Mouse (Mus musculus) forelimb bud, embryonic 11.5 days (tissue): ENCODE measurements at regions not wholly inside any gene's neighbourhood (a gene's known extent, or its start where the extent isn't known, plus 50 kb on each side); places are given as distances from the start of the nearest gene placed in this dataset.
A peak's percentile ranks its signal among the peaks of the same experiment; 100 is the strongest.
"Not testable (repeated sequence)": the region's sequence is repeated elsewhere in the genome, so short reads cannot be mapped to it uniquely, and the experiment has no call there.

Source experiments
- DNase-seq: peaks from one replicate; pipeline ENCODE4 v3.0.0-alpha.2; 2012; ENCODE audit warnings: low read depth, low spot score

GRCm38 (mm10) chr12:33496306-33496705 is 66.9 kb downstream of the Twistnb start:
- DNase-seq: no peak

DNA sequence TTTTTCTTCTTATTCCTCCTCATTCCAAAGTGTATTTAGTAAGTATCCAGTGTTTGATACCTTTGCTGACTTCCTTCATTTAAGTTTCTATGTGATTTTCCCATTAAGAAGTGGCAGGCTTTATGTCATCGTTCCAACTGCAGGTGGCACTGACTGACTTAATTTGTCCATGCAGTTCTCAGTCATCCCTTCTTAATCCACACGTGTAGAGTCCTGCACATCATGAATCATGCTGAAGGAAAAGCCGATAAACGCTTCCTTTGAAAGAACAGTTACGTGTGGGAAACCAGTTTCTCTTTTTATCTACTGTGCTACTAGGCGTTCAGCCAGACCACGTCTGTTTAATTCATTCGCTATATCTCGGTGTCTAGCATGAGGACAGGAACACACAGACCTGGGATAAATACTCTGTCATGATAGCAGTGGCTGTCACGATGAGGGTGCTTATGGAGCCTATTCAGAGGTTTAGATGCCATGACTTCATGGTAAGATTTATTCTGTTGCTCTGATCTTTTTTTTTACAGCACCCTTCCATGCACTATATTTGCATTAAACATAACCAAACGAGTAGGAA is 68.0 kb downstream of the Twistnb start:
- DNase-seq: peak; percentile 10

GRCm38 (mm10) chr12:33541566-33541965 is 112.1 kb downstream of the Twistnb start:
- DNase-seq: no peak

DNA sequence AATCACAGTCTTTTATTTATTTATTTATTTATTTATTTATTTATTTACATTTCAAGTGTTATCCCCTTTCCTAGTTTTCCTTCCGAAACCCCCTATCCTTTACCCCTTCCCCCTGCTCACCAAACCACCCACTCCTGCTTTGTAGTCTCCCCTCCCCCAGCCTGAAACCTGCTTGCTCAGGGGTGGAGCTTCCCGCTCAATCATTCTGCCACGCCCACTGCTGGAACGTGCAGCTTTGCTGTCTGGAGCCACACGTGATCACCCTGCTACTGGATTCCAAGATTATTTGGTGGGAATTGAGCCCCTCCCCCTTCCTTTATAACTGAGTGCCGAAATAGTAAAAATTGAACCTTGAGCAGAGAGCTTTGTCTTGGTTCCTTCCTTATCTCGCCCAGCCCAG is 122.2 kb downstream of the Twistnb start:
- DNase-seq: not testable (repeated sequence)

GRCm38 (mm10) chr12:33552231-33552630 is 122.8 kb downstream of the Twistnb start:
- DNase-seq: no peak

GRCm38 (mm10) chr12:33552651-33553050 is 123.2 kb downstream of the Twistnb start:
- DNase-seq: no peak

DNA sequence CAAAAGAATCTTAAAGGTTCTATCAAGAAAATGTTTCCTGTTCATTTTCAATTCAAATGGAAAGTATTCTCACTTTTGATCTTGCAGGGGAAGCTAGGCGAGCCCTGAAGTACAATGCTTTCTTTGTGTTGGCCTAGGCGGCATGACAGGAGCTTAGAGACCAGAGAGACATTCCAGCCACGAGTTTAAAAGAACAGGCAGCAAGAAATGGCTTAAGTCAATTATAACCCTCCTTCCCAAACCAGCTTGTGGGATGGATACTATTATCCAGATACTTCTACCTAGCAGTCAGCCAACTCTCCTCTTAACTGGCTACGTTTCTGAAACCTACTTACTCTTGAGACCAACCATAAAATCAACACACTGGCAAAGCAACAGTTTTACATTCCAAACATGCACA is 124.3 kb downstream of the Twistnb start:
- DNase-seq: peak; percentile 55

- no peak for DNase-seq
These were observed 131.7 kb downstream of the Twistnb start for GRCm38 (mm10) chr12:33561141-33561540.

DNA sequence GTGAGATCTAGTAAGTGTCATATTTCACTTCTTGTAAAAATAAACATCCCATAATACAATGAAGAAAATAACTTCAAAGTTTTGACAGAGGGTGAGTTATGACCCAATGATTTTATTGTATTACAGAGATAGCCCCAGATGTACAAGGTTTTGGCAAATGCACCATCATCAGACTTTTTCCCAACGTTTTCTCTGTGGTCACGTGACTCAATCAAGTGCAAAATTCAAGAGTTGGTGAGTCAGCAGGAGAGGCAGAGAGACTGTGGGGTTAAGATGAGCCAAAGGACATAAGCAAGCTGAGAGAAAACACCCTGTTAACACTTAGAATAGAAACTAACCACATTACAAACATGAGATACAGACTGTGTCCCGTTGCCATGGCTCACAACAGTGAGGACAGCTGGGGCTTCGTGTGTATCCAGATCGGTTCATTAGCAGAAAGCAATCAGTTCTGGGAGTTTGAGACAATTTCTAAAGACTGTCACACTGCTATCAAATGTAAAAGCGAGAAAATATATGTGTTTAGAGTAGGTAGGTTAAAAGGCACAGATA is 148.5 kb downstream of the Twistnb start:
- no peak for DNase-seq

DNA sequence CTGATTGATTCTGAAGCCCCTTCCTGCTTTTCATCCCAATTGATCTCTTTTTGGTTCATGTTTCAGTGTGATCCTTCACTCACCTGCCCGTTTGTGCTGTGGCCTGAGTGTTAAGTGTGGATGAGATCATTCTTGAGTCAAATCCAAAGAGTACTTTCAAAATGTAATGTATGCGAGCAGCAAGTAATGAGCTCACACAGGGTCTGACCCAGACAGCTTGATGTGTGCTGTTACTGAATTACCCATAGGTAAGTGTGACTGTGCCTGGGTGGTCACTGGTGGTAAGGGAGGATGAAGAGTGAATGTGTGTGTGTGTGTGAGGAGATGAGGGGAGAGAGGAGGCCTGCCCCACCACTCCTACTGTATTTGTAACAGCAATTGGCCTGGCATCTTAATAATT is 151.4 kb downstream of the Twistnb start:
- DNase-seq: no peak

- no peak for DNase-seq
These were observed 161.6 kb downstream of the Twistnb start for GRCm38 (mm10) chr12:33591031-33591430.

- peak; percentile 63 for DNase-seq
These were observed 163.0 kb downstream of the Twistnb start for GRCm38 (mm10) chr12:33592431-33592911.

DNA sequence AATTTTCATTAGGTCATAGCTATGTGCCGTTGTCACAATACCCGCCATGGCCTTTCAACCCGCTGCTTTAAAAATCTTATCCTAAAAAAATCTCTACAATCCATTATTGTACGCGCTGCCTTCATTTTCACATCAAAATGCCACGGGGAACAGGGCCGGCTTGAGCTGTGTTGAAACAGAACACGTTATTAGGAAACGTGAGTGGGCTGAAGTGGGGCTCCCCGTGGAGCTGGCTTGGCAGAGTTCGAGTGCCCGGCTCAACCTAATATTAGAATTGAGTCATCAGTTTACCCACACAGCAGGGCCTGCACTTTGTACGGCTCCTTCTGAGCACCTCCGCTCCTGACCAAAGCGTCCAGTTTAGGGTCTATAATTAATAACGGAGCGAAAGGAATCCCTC is 163.5 kb downstream of the Twistnb start:
- no peak for DNase-seq

- DNase-seq: peak; percentile 53
These were observed 164.2 kb downstream of the Twistnb start for GRCm38 (mm10) chr12:33593685-33594084.

DNA sequence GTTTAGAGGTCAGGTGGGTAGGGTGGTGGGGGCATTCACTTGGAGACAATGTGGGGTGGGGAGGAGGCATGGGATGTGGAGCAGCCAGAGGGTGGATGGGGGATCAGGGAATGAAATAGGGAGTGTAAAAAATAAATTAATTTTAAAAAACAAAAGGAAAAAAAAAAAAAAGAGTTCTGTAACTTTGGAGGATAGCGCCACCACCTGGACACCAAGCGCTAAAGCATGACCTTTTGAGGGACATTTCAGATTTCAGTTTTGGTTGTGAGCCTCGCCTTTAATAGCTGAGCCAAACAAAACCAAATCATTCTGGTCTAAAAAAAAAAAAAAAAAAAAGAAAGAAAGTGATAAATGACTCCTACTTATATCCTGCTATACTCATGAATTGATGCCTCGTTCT is 176.0 kb downstream of the Twistnb start:
- DNase-seq: no peak

- DNase-seq: no peak
These were observed 178.6 kb downstream of the Twistnb start for GRCm38 (mm10) chr12:33607811-33608602.

DNA sequence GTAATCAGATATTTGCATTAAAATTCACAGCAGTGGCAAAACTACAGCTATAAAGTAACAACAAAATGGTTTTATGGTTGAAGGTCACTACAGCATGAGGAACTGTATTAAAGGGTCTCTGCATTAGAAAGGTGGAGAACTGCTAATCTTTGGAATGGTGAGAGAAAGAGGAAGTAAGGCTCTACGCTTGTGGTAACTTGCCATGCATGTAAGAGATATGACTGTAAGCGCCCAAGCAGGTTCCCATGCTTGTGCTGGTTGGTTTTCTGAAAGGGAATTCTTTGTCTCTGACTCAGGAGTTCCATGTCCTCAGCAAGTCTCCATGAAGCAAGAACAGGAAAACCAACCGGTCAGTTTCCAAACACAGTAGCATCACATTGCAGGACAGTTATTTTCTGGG is 182.9 kb downstream of the Twistnb start:
- DNase-seq: no peak

DNA sequence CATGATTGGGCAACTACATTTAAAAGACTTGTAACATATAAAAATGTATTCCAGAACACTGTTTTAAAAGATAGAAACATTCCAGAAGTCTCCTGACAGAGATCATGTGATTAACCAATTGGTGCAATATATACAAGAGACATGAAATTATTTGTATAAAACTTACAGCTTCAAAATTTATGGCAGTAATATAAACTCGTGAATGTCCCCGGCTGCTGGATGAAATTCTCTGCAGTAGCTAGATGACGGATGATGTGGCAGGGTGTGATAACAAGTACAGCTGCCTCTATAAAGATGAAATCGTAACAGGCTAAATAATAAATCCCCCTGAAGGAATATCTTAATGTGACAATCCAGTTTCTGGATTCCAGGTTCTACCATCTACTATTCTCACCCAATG is 191.0 kb downstream of the Twistnb start:
- DNase-seq: peak; percentile 19

- DNase-seq: no peak
These were observed 196.9 kb downstream of the Twistnb start for GRCm38 (mm10) chr12:33626092-33626882.

DNA sequence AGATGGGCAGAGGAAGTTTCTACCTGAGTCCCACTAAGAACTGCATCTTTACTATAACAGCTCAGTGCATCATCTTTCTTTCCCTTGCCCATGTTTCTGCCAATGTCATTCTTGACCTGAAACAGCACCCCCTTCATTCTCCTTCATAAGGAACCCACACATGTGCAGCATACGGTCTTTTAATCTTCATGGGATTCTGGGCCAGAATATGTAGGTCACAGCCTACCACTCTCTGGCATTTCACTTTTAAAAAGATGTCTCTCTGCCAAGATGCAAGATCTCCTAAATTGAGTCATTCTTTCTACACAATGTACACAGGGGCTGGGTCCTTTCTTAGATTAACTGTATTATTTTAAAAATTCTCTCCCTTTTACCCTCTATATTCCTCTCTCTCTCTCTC is 223.2 kb downstream of the Twistnb start:
- DNase-seq: no peak

- DNase-seq: no peak
These were observed 246.1 kb downstream of the Twistnb start for GRCm38 (mm10) chr12:33675508-33675907.

DNA sequence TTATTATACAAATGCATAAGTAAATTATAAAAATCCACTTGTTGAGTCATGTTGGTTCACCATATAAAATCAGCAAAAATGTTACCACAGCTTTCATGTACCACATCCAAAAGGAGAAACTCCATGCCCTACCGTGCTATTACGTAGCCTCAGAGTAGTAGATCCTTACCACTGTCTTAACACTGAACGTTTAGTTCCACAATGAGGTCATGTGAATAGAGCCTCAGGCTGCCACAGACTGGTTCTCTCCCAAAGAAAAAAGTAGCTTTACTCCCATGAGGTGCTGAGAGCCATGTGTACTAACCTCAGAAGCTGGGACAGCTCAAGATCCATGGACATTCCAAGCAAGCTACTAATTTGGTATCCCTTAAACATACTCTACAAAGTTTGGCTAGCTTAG is 235.4 kb upstream of the Ferd3l start:
- DNase-seq: no peak
